Mouse (Mus musculus): Measurements from ENCODE around the gene Camp. TPM values are rescaled to one million over a fixed set of nuclear protein-coding genes. Genes with fewer than 3 reads are reported as not detected.
A peak's percentile ranks its signal among the peaks of the same experiment; 100 is the strongest.

Gene Camp
- 0.49 and 0.76 TPM in 2 replicates for polyA plus RNA-seq (2016; fragmentation: Nextera tagmentation; extraction: Ambion mirVana)

GRCm38 (mm10) chr9:109849312-109849758 lies at the start of gene Camp:
Camp (minus strand) TSS chr9:109849617.
- Histone ChIP-seq H3K4me3 (replicated peaks) (no peak within 1 kb of the TSS), H3K9ac (replicated peaks) (no peak within 1 kb of the TSS), H3K27ac (no peak within 1 kb of the TSS), H3K27me3 (no peaks in the 10 kb centered on the region), H3K4me1 (replicated peaks) (no peaks in the 10 kb centered on the region), H3K36me3 (peaks cover 6% of the 10 kb centered on the region; the same call in 1 of the 2 replicates), H3K4me2 (no peak within 1 kb of the TSS), H3K9me3 (no peaks in the 10 kb centered on the region)
- WGBS: 80% methylated on average over 6 of the region's 6 CpGs
- ATAC-seq (ENCODE audit: insufficient number of reproducible peaks, insufficient read depth, low FRiP score, low TSS enrichment, low read depth): no peak

- no peak overlapping the region for H3K4me2 ChIP-seq
- H3K27me3 ChIP-seq: no peaks in the 10 kb centered on the region
- WGBS: 39% methylated on average over 2 of the region's 2 CpGs
- no peak overlapping the region for H3K27ac ChIP-seq
- H3K9ac ChIP-seq (replicated peaks): no peak overlapping the region
- no peaks in the 10 kb centered on the region for H3K9me3 ChIP-seq
- no peak for ATAC-seq (ENCODE audit: insufficient number of reproducible peaks, insufficient read depth, low FRiP score, low TSS enrichment, low read depth)
- H3K4me3 ChIP-seq (replicated peaks): no peak overlapping the region
- peaks cover 20% of the 10 kb centered on the region for H3K36me3 ChIP-seq
- H3K4me1 ChIP-seq (replicated peaks): peaks cover 4% of the 10 kb centered on the region; the same call in 1 of the 2 replicates
Measured at GRCm38 (mm10) chr9:109898027-109898426, 48.6 kb upstream of the Camp start.

DNA sequence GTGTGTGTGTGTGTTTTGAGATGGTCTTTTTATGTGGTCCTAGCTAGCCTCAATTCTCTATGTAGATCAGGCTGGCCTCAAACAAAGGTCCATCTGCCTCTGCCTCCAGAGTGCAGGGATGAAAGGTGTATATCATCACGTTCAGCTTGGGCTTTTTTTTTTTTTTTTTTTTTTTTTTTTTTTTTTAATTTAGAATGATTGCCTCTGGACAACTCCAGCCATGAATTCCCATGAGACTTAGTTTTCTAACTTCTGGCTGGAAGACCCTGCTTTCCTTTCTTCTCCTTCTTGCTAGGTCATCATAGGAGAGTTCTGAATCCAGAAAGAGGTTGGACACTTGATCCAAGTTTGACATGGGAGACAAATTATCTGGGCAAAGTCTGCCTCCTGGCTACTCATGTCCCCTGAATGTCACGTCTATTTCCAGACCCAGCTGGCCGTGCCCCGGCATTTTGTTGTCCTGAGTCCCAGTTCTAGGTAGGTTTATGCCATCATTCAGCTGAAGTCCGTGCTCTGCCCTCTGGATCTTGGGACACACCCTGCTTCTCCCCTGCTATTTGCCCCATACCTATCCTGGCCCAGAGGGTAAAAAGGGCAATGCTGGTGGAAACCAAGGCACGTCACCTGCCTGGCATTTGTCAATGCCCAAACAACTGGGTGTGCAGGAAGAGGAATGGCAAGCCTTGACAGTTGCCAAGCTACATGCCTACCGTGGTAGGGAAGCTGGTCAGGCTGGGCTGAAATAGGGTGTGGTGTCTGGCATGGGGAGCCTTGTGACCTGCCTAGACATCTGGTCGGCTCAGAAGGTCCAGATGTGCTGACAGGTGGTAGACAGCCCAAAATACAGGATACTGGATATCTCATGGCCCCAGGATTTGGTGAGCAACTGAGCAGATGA lies 47.1 kb upstream of the Camp start:
- ATAC-seq (ENCODE audit: insufficient number of reproducible peaks, insufficient read depth, low FRiP score, low TSS enrichment, low read depth): no peak
- peaks cover 35% of the 10 kb centered on the region for H3K36me3 ChIP-seq
- no peak overlapping the region for H3K4me2 ChIP-seq
- no peaks in the 10 kb centered on the region for H3K9me3 ChIP-seq
- no peak overlapping the region for H3K4me3 ChIP-seq (replicated peaks)
- H3K9ac ChIP-seq (replicated peaks): no peak overlapping the region
- peaks cover 4% of the 10 kb centered on the region; the same call in 1 of the 2 replicates for H3K4me1 ChIP-seq (replicated peaks)
- no peaks in the 10 kb centered on the region for H3K27me3 ChIP-seq
- H3K27ac ChIP-seq: no peak overlapping the region
- 78% methylated on average over 8 of the region's 8 CpGs for WGBS

DNA sequence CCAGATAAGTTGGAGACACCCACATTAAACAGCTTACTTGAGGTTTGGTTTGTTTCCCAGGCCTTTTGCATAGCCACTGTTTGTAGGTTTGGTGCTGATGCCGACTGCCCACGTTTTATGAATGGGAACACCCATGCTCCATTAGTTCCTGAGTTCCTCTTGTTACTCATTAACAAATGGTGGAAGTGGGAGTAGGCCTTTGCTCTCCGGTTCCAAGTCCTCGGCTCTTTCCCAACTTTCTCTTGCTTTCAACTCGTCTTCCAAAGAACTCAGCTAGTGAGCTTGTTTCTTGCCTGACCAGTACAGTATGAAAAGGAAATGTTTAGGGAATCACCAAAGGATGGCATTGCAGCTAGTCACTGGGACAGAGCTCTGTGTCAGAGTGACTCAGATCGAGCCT lies 46.2 kb upstream of the Camp start:
- ATAC-seq (ENCODE audit: insufficient number of reproducible peaks, insufficient read depth, low FRiP score, low TSS enrichment, low read depth): no peak
- Histone ChIP-seq H3K9ac (replicated peaks) (no peak overlapping the region), H3K27ac (no peak overlapping the region), H3K4me1 (replicated peaks) (peaks cover 4% of the 10 kb centered on the region; the same call in 1 of the 2 replicates), H3K27me3 (no peaks in the 10 kb centered on the region), H3K9me3 (no peaks in the 10 kb centered on the region), H3K36me3 (peaks cover 44% of the 10 kb centered on the region), H3K4me2 (no peak overlapping the region), H3K4me3 (replicated peaks) (no peak overlapping the region)
- WGBS: 86% methylated on average over 6 of the region's 6 CpGs

DNA sequence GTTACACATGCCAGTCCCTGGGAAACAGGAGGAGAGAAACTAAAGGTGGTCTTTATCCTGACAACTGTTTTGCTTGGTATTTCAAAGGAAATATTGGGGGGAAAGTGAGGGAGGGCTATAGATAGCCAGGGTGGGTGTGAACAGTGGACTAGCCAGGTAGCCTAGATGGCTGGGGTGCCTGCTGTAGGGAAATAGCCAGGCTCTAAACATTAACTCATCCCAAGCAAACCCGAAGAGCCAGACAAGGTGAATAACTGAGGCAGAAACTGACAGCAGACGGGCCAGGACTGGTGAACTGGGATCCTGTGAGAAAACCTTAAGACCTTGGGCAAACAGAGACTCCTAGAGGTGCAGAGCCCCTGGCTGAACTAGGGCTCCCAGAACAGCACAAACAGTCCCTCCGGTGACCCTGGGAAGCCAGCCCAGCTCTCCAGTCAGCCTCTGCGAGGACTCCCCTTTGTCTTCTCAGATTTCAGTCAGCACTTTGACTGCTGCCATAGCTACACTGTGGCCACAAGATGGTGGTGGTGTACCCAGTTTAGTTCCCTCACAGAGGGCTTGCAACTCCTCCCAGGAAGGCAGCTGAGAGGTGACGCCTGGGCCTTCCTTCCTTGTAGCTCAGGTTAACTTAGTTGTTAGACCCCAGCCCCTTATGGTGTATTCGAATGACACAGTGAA lies 45.1 kb upstream of the Camp start:
- peak; percentile 84 for ATAC-seq (ENCODE audit: insufficient number of reproducible peaks, insufficient read depth, low FRiP score, low TSS enrichment, low read depth)
- Histone ChIP-seq H3K4me3 (replicated peaks) (no peak overlapping the region), H3K9me3 (no peaks in the 10 kb centered on the region), H3K27ac (peak overlapping the region; percentile 81), H3K9ac (replicated peaks) (no peak overlapping the region), H3K36me3 (peaks cover 54% of the 10 kb centered on the region), H3K27me3 (no peaks in the 10 kb centered on the region), H3K4me2 (no peak overlapping the region), H3K4me1 (replicated peaks) (peaks cover 4% of the 10 kb centered on the region; the same call in 1 of the 2 replicates)
- 30% methylated on average over 6 of the region's 6 CpGs for WGBS

DNA sequence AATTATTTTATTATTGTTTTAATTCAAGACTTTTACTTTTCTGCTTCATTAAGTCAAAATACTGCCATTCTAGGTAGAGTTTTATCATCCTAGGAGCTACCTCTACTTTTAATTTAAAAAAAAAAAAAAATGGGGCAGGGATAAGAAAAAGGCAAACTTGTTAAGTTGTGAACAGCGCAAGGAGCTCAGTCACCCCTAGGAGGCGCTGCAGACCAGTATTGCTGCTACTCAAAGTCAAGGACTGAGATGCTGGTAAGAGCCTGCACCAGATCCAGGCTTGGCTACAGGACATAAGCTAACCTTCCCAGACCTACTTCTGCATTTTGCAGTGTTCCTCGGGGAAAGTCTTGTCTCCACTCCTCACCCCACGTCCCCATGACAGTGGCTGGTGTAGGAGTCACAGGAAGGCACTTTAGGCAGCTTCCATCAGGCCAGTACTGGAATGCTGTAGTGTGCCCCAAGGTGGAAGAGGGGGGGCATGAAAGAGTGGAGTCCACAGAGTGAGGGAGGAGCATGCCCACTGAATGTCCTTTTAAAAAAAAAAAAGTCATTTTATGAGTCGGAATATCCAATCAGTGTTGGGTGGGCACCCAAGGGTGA lies 43.3 kb upstream of the Camp start:
- no peaks in the 10 kb centered on the region for H3K9me3 ChIP-seq
- peak; percentile 30; the same call in 1 of the 2 replicates for ATAC-seq (ENCODE audit: insufficient number of reproducible peaks, insufficient read depth, low FRiP score, low TSS enrichment, low read depth)
- H3K4me3 ChIP-seq (replicated peaks): no peak overlapping the region
- peaks cover 4% of the 10 kb centered on the region; the same call in 1 of the 2 replicates for H3K4me1 ChIP-seq (replicated peaks)
- H3K27me3 ChIP-seq: no peaks in the 10 kb centered on the region
- no peak overlapping the region for H3K4me2 ChIP-seq
- peaks cover 72% of the 10 kb centered on the region for H3K36me3 ChIP-seq
- no peak overlapping the region for H3K9ac ChIP-seq (replicated peaks)
- H3K27ac ChIP-seq: no peak overlapping the region
- WGBS: 71% methylated on average over 5 of the region's 5 CpGs

DNA sequence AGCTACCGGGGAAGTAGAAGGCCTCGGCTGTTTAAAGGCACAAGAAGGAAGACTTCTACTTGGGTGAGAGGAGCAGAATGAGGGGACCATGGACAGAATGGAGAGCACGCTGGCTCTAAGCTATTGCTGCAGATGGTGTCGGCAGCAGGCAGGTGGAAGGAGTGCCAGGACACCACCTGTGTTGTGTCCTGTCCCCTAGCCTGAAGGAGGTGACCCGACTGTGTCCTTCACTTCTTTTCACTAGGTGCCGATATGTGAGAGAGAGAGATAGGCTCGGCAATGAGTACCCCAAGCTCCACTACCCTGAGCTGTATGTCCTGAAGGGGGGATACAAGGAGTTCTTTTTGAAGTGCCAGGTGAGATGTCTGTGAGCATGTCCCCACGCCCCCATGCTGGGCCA lies 42.1 kb upstream of the Camp start:
- no peak overlapping the region for H3K4me2 ChIP-seq
- 90% methylated on average over 8 of the region's 8 CpGs for WGBS
- no peak overlapping the region for H3K27ac ChIP-seq
- no peak overlapping the region for H3K4me3 ChIP-seq (replicated peaks)
- H3K27me3 ChIP-seq: no peaks in the 10 kb centered on the region
- H3K9me3 ChIP-seq: no peaks in the 10 kb centered on the region
- H3K4me1 ChIP-seq (replicated peaks): peaks cover 4% of the 10 kb centered on the region; the same call in 1 of the 2 replicates
- H3K36me3 ChIP-seq: peaks cover 80% of the 10 kb centered on the region
- no peak overlapping the region for H3K9ac ChIP-seq (replicated peaks)
- no peak for ATAC-seq (ENCODE audit: insufficient number of reproducible peaks, insufficient read depth, low FRiP score, low TSS enrichment, low read depth)

DNA sequence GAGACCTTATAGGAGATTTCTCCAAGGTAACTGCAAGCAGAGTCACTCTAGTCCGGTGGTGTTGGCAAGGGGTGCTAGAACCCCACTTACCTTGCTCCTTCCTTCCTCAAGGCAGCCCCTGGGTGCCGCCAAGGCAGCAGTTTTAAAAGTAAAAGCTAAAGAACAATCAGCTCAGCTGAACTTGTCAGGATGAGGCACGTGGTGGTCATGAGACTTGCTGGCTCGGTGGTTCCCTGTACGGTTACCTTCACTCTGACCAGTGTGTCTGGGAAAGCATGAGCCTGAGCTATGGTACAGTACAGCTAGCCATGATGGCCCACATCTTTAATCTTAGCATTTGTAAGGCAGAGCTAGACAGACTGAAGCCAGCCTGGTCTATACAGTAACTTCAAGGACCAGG lies 37.9 kb upstream of the Camp start:
- Histone ChIP-seq H3K4me3 (replicated peaks) (no peak overlapping the region), H3K36me3 (peaks cover 100% of the 10 kb centered on the region), H3K9ac (replicated peaks) (no peak overlapping the region), H3K27ac (no peak overlapping the region), H3K4me1 (replicated peaks) (no peaks in the 10 kb centered on the region), H3K4me2 (no peak overlapping the region), H3K9me3 (no peaks in the 10 kb centered on the region), H3K27me3 (no peaks in the 10 kb centered on the region)
- 92% methylated on average over 5 of the region's 5 CpGs for WGBS
- no peak for ATAC-seq (ENCODE audit: insufficient number of reproducible peaks, insufficient read depth, low FRiP score, low TSS enrichment, low read depth)

GRCm38 (mm10) chr9:109886259-109886658 lies 36.8 kb upstream of the Camp start:
- Histone ChIP-seq H3K27ac (no peak overlapping the region), H3K36me3 (peaks cover 100% of the 10 kb centered on the region), H3K4me1 (replicated peaks) (no peaks in the 10 kb centered on the region), H3K9me3 (no peaks in the 10 kb centered on the region), H3K4me3 (replicated peaks) (no peak overlapping the region), H3K4me2 (no peak overlapping the region), H3K27me3 (no peaks in the 10 kb centered on the region), H3K9ac (replicated peaks) (no peak overlapping the region)
- ATAC-seq (ENCODE audit: insufficient number of reproducible peaks, insufficient read depth, low FRiP score, low TSS enrichment, low read depth): no peak
- WGBS: 87% methylated on average over 4 of the region's 4 CpGs

DNA sequence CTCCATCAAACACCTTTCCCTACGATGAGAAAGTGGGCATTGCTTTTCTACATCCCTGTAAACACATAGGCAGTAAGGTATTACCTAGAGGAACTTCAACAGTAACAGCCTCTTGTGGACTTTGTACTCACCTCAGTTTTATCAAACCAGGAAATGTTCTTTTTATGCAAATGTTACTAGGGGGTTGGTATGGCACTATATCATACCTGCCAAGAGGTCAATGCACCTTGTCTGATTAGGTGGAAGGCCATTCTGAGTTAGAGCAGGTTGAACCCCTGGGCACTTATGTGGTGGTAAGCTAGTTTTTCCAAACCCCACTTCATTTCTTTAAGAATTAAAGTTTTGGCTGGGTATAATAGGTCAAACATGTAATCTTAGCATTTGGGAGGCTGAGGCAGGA lies 29.9 kb upstream of the Camp start:
- Histone ChIP-seq H3K9ac (replicated peaks) (no peak overlapping the region), H3K36me3 (peaks cover 72% of the 10 kb centered on the region), H3K27ac (no peak overlapping the region), H3K4me3 (replicated peaks) (no peak overlapping the region), H3K27me3 (no peaks in the 10 kb centered on the region), H3K4me2 (no peak overlapping the region), H3K9me3 (no peaks in the 10 kb centered on the region), H3K4me1 (replicated peaks) (peaks cover 13% of the 10 kb centered on the region)
- whole genome bisulfite sequencing: 96% methylated on average over 1 of the region's 1 CpGs
- no peak for ATAC-seq (ENCODE audit: insufficient number of reproducible peaks, insufficient read depth, low FRiP score, low TSS enrichment, low read depth)

DNA sequence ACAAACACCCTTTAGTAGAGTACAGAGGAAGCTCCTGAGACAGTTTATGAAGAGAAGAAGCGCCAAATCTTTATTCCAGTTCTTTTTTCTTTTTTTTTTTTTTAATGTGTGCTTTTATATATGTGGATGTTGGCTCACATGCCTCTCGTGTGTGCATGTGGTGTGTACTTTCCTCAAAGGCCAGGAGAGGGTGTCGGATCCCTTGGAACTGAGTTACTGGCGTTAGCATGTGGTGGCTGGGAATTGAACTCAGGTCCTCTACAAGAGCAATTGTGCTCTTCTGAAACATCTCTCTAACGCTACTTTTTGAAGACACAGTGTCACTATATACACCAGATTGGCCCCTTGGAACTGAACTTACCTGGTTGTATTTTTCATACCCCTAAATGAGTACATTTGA lies 28.2 kb upstream of the Camp start:
- Histone ChIP-seq H3K4me2 (peak overlapping the region; percentile 86), H3K27me3 (no peaks in the 10 kb centered on the region), H3K27ac (no peak overlapping the region), H3K4me3 (replicated peaks) (peak overlapping the region; percentile 99), H3K4me1 (replicated peaks) (peaks cover 13% of the 10 kb centered on the region), H3K36me3 (peaks cover 55% of the 10 kb centered on the region), H3K9ac (replicated peaks) (no peak overlapping the region), H3K9me3 (no peaks in the 10 kb centered on the region)
- 75% methylated on average over 5 of the region's 5 CpGs for WGBS
- ATAC-seq (ENCODE audit: insufficient number of reproducible peaks, insufficient read depth, low FRiP score, low TSS enrichment, low read depth): no peak
